Mouse (Mus musculus) bone marrow, adult 2 months (tissue): Measurements from ENCODE around the gene Il1rap.

Experiments
- CTCF ChIP-seq: fragments of 200-500 bp; IDR thresholded peaks from 2 replicates; pipeline ENCODE4 v1.5.1; 2011; ENCODE audit warnings: low read length, control low read depth; ENCODE audit not compliant: control insufficient read depth, insufficient read depth
- POLR2A ChIP-seq: fragments of 200-500 bp; IDR thresholded peaks from 2 replicates; pipeline ENCODE4 v1.6.1; 2011; ENCODE audit warnings: low read depth, mild to moderate bottlenecking, control low read depth, low read length, borderline replicate concordance; ENCODE audit not compliant: control insufficient read depth

DNA sequence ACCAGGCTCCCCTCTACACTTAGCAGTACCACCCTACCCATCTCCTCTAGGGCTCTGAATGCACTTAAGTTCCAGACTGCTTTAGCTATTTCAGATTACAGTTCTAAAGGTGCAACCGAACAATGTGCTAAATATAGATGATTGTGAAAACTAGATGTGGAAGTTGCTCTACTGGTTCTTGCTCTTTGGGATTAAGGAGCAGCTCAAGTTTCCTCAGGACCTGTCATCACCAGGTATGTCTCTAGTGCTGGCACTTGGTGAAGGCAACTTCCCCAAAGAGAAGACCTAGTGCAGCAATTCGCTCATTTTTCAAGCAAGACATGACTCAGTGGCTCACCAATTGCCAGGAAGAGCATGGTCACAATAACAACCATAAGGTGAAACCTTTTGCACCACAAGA is 9.7 kb upstream of the Il1rap start:
- TF ChIP-seq CTCF, result no peak
- TF ChIP-seq POLR2A, result no peak
